Mouse (Mus musculus): ENCODE results near the gene Olfr1016. TPM values are rescaled to one million over a fixed set of nuclear protein-coding genes. Genes with fewer than 3 reads are reported as not detected.

Gene Olfr1016
- under 1 TPM in 1 of 2 experiments, not detected in 1; 0.40 TPM for polyA plus RNA-seq (2017; shearing (Covaris generic))

GRCm38 (mm10) chr2:85802444-85802843 lies at the start of gene Olfr1016:
TSS of gene Olfr1016 (minus strand) at chr2:85802544.

GRCm38 (mm10) chr2:85846730-85847129 lies 44.4 kb upstream of the Olfr1016 start, which contains the start of gene Olfr1020:
TSS of gene Olfr1020 (plus strand) at chr2:85847030.

GRCm38 (mm10) chr2:85845383-85845782 lies 43.0 kb upstream of the Olfr1016 start, which contains the start of gene Olfr1019:
TSS of gene Olfr1019 (minus strand) at chr2:85845483.

GRCm38 (mm10) chr2:85818179-85818578 lies 15.8 kb upstream of the Olfr1016 start, which contains the start of gene Olfr1018:
TSS of gene Olfr1018 (plus strand) at chr2:85818479.

GRCm38 (mm10) chr2:85781717-85782116 lies 20.6 kb downstream of the Olfr1016 start, which contains the start of gene Olfr1015:
TSS of gene Olfr1015 (plus strand) at chr2:85782017.

GRCm38 (mm10) chr2:85772413-85772812 lies 29.9 kb downstream of the Olfr1016 start, which contains the start of gene Olfr1014:
TSS of gene Olfr1014 (plus strand) at chr2:85772713.

GRCm38 (mm10) chr2:85766798-85767197 lies 35.5 kb downstream of the Olfr1016 start, which contains the start of gene Olfr1013:
TSS of gene Olfr1013 (plus strand) at chr2:85767098.

GRCm38 (mm10) chr2:85762666-85763065 lies 39.7 kb downstream of the Olfr1016 start, which contains the start of gene Olfr1012:
TSS of gene Olfr1012 (minus strand) at chr2:85762766.

Other genes with a start within 250 kb of the Olfr1016 start
- not detected for gene Olfr996, start 223.3 kb downstream of the Olfr1016 start, polyA plus RNA-seq (2017; shearing (Covaris generic))
- not detected for gene Olfr998, start 213.6 kb downstream of the Olfr1016 start, polyA plus RNA-seq (2017; shearing (Covaris generic))
- gene Olfr1000, start 190.6 kb downstream of the Olfr1016 start, polyA plus RNA-seq (2017; shearing (Covaris generic)): not detected
- not detected for gene Olfr1002, start 151.8 kb downstream of the Olfr1016 start, polyA plus RNA-seq (2017; shearing (Covaris generic))
- not detected for gene Olfr154, start 138.1 kb downstream of the Olfr1016 start, polyA plus RNA-seq (2017; shearing (Covaris generic))
- gene Olfr1006, start 123.8 kb downstream of the Olfr1016 start, polyA plus RNA-seq (2017; shearing (Covaris generic)): not detected
- gene Olfr1008, start 113.1 kb downstream of the Olfr1016 start, polyA plus RNA-seq (2017; shearing (Covaris generic)): not detected
- not detected for gene Olfr1009, start 87.1 kb downstream of the Olfr1016 start, polyA plus RNA-seq (2017; shearing (Covaris generic))
- gene Olfr1012, start 39.8 kb downstream of the Olfr1016 start, polyA plus RNA-seq (2017; shearing (Covaris generic)): under 1 TPM in 1 of 2 experiments, not detected in 1; 0.05 TPM
- gene Olfr1013, start 35.4 kb downstream of the Olfr1016 start, polyA plus RNA-seq (2017; shearing (Covaris generic)): not detected
- gene Olfr1014, start 29.8 kb downstream of the Olfr1016 start, polyA plus RNA-seq (2017; shearing (Covaris generic)): under 1 TPM in 1 of 2 experiments, not detected in 1; 0.17 TPM
- gene Olfr1015, start 20.5 kb downstream of the Olfr1016 start, polyA plus RNA-seq (2017; shearing (Covaris generic)): not detected
- under 1 TPM in 1 of 2 experiments, not detected in 1; 0.66 TPM for gene Olfr1018, start 15.9 kb upstream of the Olfr1016 start, polyA plus RNA-seq (2017; shearing (Covaris generic))
- not detected for gene Olfr1019, start 42.9 kb upstream of the Olfr1016 start, polyA plus RNA-seq (2017; shearing (Covaris generic))
- 1 to 10 TPM in 1 of 2 experiments, under 1 TPM in 1; 0.10 to 1.7 TPM for gene Olfr1020, start 44.5 kb upstream of the Olfr1016 start, polyA plus RNA-seq (2017; shearing (Covaris generic))
- gene Olfr1022, start 66.0 kb upstream of the Olfr1016 start, polyA plus RNA-seq (2017; shearing (Covaris generic)): not detected
- gene Olfr1023, start 83.1 kb upstream of the Olfr1016 start, polyA plus RNA-seq (2017; shearing (Covaris generic)): not detected
- gene Olfr1024, start 102.5 kb upstream of the Olfr1016 start, polyA plus RNA-seq (2017; shearing (Covaris generic)): not detected
- not detected for gene Olfr1025-ps1, start 112.6 kb upstream of the Olfr1016 start, polyA plus RNA-seq (2017; shearing (Covaris generic))
- 1 to 10 TPM in 1 of 2 experiments, not detected in 1; 1.2 TPM for gene Olfr1026, start 119.0 kb upstream of the Olfr1016 start, polyA plus RNA-seq (2017; shearing (Covaris generic))
- under 1 TPM in 1 of 2 experiments, not detected in 1; 0.66 TPM for gene Olfr1028, start 147.9 kb upstream of the Olfr1016 start, polyA plus RNA-seq (2017; shearing (Covaris generic))
- under 1 TPM; 0.07 to 0.39 TPM for gene Olfr1029, start 171.4 kb upstream of the Olfr1016 start, polyA plus RNA-seq (2017; shearing (Covaris generic))
- gene Olfr1030, start 176.7 kb upstream of the Olfr1016 start, polyA plus RNA-seq (2017; shearing (Covaris generic)): under 1 TPM; 0.37 to 0.62 TPM
- not detected for gene Olfr1031, start 187.8 kb upstream of the Olfr1016 start, polyA plus RNA-seq (2017; shearing (Covaris generic))
- gene Olfr1032, start 203.0 kb upstream of the Olfr1016 start, polyA plus RNA-seq (2017; shearing (Covaris generic)): not detected
- 1 to 10 TPM; 1.7 to 5.1 TPM for gene Olfr1033, start 218.1 kb upstream of the Olfr1016 start, polyA plus RNA-seq (2017; shearing (Covaris generic))
- gene Olfr1034, start 243.3 kb upstream of the Olfr1016 start, polyA plus RNA-seq (2017; shearing (Covaris generic)): not detected

All from inflammation-experienced regulatory T-cells (primary cell).